Mouse (Mus musculus) bone marrow macrophage, adult 2 months (primary cell): ENCODE measurements around the gene Rrp9. TPM values are rescaled to one million over a fixed set of nuclear protein-coding genes. Genes with fewer than 3 reads are reported as not detected.

ENCODE experiments used
- H3K27ac ChIP-seq: 2 replicates; pipeline ENCODE4 v1.5.1; 2012; ENCODE audit warnings: low read depth, low read length; ENCODE audit not compliant: insufficient read depth
- H3K4me1 ChIP-seq: 2 replicates; pipeline ENCODE4 v1.6.1; 2012; ENCODE audit warnings: low read length; ENCODE audit not compliant: control insufficient read depth, insufficient read depth
- H3K4me3 ChIP-seq: 2 replicates; pipeline ENCODE4 v1.5.1; 2012; ENCODE audit warnings: mild to moderate bottlenecking, low read length, moderate library complexity; ENCODE audit not compliant: insufficient read depth
- CTCF ChIP-seq: IDR thresholded peaks from 2 replicates; pipeline ENCODE4 v1.5.1; 2012; ENCODE audit warnings: low read depth, mild to moderate bottlenecking, low read length, moderate library complexity
- POLR2A ChIP-seq: IDR thresholded peaks from 2 replicates; pipeline ENCODE4 v1.6.1; 2012; ENCODE audit warnings: mild to moderate bottlenecking, low read depth, low read length, borderline replicate concordance
- polyA plus RNA-seq: library from polyadenylated mRNA; stranded (reverse); fragments of >200 nt; gene quantifications from 2 replicates; pipeline ENCODE4 v1.2.4, GENCODE M21; 2012; ENCODE audit not compliant: missing spikeins, insufficient read depth, insufficient read length

The Rrp9 gene
- polyA plus RNA-seq, result 7.8 and 11.2 TPM in 2 replicates

DNA sequence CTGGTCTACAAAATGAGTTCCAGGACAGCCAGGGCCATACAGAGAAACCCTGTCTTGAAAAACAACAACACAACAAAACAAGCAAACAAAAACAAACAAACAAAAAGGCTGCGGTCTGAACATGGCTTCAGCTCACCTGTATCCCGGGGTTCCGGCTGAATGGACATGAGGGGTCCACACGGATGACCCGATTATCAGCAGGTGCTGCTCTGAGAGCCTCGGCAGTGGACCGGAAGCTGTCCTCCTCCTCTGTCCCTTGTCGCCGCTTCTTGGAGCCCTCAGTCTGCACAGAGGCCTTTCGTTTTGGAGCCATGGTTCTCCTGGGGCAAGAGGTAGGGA, at the start of gene Rrp9:
TSS of gene Rrp9 (plus strand) at position 301 of the 339 bp plus-strand sequence.
- peak within 1 kb of the TSS; percentile 71 for H3K4me3 ChIP-seq
- no peak for TF ChIP-seq POLR2A
- no peak for TF ChIP-seq CTCF
- H3K4me1 ChIP-seq, result peaks cover 8% of the 10 kb centered on the region
- H3K27ac ChIP-seq, result peak within 1 kb of the TSS; percentile 75

DNA sequence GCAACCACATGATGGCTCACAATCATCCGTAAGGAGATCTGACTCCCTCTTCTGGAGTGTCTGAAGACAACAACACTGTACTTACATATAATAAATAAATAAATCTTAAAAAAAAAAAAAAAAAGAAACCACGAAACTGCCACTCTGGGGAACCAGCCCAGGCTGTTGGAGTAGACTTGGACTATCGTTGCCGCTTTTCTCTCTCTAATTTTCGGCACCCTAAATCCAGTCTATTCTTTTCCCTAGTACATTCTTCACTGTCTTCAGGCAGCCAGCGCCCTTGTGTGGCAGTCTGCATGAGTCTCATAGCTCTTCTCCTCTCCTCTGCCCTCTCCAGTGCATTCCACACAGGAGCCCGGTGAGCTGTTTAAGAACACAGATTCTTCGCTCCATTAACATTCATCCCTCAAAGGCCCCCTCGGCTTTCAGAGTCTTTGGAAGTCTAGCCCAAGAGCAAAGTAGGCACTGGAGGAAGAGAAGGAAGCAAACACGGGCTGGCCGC, 47.0 kb upstream of the Rrp9 start:
- TF ChIP-seq CTCF, result peak; percentile 26; the same call in 1 of the 2 replicates
- no peak for TF ChIP-seq POLR2A
- Histone ChIP-seq H3K27ac (peak overlapping the region; percentile 78), H3K4me1 (0 out of 2 replicates have a peak, but pooled peaks cover 2% of the 10 kb centered on the region), H3K4me3 (peak overlapping the region; percentile 65)

- peak within 1 kb of the TSS; percentile 100 for H3K4me3 ChIP-seq
- H3K4me1 ChIP-seq, result 0 out of 2 replicates have a peak, but pooled peaks cover 2% of the 10 kb centered on the region
- TF ChIP-seq POLR2A (no peak; the same call in 1 of the 2 replicates), CTCF (no peak)
- H3K27ac ChIP-seq, result peak within 1 kb of the TSS; percentile 84
Observed at GRCm38 (mm10) chr9:106429221-106430014, 46.3 kb upstream of the Rrp9 start, which contains the start of gene Rpl29. TSS of gene Rpl29 (plus strand) at chr9:106429454.

DNA sequence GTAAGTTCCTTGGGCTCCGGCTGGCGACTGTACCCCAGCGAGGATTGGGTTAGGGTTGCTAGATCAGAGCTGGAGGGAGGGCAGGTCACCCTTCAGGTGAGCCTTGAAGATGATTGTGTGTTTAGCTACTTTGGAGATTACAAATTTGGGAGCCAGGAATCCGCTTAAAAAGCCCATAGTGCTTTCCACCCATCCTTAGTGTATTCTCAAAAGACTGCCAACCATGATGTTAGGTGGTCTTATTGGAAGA, 45.8 kb upstream of the Rrp9 start:
- H3K4me1 ChIP-seq, result 0 out of 2 replicates have a peak, but pooled peaks cover 2% of the 10 kb centered on the region
- H3K27ac ChIP-seq, result peak overlapping the region; percentile 84
- peak overlapping the region; percentile 100 for H3K4me3 ChIP-seq
- TF ChIP-seq CTCF (no peak), POLR2A (no peak)

DNA sequence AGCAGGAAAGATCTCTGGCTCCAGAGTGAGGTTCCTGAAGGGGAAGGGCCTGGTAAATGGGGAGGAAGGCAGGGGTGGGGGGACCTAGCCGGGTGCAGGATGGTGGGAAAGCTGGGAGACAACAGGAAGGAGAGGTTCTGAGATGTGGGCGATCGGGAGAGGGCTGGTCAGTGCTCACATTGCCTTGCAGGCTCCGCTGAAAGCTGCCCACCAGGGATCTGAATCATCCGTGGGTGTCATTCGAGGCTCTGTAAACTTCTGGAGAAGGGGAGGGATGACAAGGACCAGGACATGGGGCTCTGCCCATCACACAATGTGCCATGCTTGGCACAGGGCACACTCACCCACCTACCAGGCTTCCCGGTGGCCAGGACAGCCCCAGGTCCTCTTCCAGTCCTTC, 42.4 kb upstream of the Rrp9 start:
- TF ChIP-seq POLR2A (no peak), CTCF (no peak)

GRCm38 (mm10) chr9:106436566-106436965, 39.2 kb upstream of the Rrp9 start:
- TF ChIP-seq POLR2A, result no peak
- no peak for TF ChIP-seq CTCF
- Histone ChIP-seq H3K4me1 (peaks cover 8% of the 10 kb centered on the region), H3K4me3 (peak overlapping the region; percentile 68), H3K27ac (no peak overlapping the region)

More for the DNA sequence above, 42.4 kb upstream of the Rrp9 start:
- H3K27ac ChIP-seq, result no peak overlapping the region
- no peak overlapping the region for H3K4me3 ChIP-seq
- H3K4me1 ChIP-seq, result peaks cover 10% of the 10 kb centered on the region

DNA sequence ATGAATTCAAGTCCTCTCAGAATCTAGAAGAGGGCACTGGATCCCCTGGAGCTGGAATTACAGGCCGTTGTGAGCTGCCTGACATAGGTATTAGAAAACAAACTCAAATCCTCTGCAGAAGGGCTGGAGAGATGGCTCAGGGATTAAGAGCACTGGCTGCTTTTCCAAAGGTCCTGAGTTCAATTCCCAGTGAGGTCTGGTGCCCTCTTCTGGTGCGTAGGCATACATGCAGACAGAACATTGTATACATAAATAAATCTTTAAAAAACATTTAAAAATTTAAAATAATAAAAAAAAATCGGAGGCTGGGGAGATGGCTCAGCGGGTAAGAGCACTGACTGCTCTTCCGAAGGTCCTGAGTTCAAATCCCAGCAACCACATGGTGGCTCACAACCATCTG, 33.1 kb upstream of the Rrp9 start:
- no peak overlapping the region for H3K4me3 ChIP-seq
- H3K4me1 ChIP-seq, result peaks cover under 1% of the 10 kb centered on the region; the same call in 1 of the 2 replicates
- H3K27ac ChIP-seq, result no peak overlapping the region
- TF ChIP-seq CTCF, result no peak
- TF ChIP-seq POLR2A, result no peak

- Histone ChIP-seq H3K4me3 (no peak overlapping the region), H3K27ac (no peak overlapping the region), H3K4me1 (peaks cover 7% of the 10 kb centered on the region)
- TF ChIP-seq POLR2A, result no peak
- no peak for TF ChIP-seq CTCF
Observed at GRCm38 (mm10) chr9:106444836-106445235, 30.9 kb upstream of the Rrp9 start.

DNA sequence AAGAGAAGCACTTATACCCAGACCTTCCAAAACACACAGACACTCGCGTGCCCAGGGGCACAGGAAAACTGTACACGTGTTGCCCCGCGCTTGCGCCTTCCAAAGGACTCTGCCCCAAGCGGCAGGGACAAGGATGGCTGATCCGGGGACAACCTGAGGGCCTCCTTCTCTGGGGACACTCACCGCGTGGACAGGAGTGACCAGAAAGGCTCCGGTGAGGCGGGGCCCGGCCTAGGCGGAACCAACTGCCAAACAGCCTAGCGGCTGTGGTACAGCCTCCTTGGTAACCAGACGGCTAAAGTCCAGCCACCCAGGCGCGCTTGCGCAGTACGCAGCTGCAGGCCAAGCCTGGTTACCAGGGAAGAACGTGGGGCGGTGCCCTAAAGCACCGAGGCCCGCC, 28.4 kb upstream of the Rrp9 start, which contains the start of the genes Abhd14b and Abhd14a:
TSS of gene Abhd14b (plus strand) at position 112 of the 400 bp plus-strand sequence.
TSS of gene Abhd14a (minus strand) at position 331 of the 400 bp plus-strand sequence.
- TF ChIP-seq POLR2A (no peak), CTCF (0 out of 2 replicates have a peak, but pooled peaks have one; percentile 26)
- peaks cover 7% of the 10 kb centered on the region for H3K4me1 ChIP-seq
- peak within 1 kb of the TSS; percentile 84 for H3K4me3 ChIP-seq
- H3K27ac ChIP-seq, result peak within 1 kb of the TSS; percentile 55

DNA sequence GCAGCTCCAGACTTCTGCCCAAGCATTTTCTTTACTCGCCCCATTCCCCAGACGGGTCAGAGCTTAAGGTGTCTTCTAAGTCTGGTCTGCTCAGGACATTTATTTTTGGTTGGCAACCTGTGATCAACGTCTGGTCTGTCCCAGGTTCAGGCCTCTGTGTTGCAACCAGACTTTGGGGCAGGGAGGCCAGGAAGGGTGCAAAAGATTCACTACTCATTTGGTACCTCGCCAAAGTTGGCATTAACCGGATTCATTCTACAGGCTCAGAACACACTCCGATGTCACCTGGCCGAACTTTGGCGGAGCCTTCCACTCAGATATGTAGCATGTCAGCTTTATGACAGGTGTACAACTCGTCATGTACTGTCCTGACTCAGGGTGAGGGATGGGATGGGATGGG, 27.8 kb upstream of the Rrp9 start:
- Histone ChIP-seq H3K4me1 (peaks cover 7% of the 10 kb centered on the region), H3K4me3 (peak overlapping the region; percentile 84), H3K27ac (peak overlapping the region; percentile 55)
- TF ChIP-seq CTCF, result no peak
- TF ChIP-seq POLR2A, result no peak
